Mouse (Mus musculus) stomach, embryonic 16.5 days (tissue): ENCODE measurements around the gene Rorb. TPM values are rescaled to one million over a fixed set of nuclear protein-coding genes. Genes with fewer than 3 reads are reported as not detected.
A peak's percentile ranks its signal among the peaks of the same experiment; 100 is the strongest.

ENCODE experiments used
- ATAC-seq: fragments of 200-750 bp; cut with Nextera tagmentation; 2 replicates; pipeline ENCODE4 v1.8.0; 2017; ENCODE audit warnings: moderate number of reproducible peaks, moderate TSS enrichment; ENCODE audit not compliant: insufficient read depth, low FRiP score
- H3K27ac ChIP-seq: fragments of 300-500 bp; sonication (generic); 2 replicates; pipeline ENCODE4 v1.5.1; 2014; ENCODE audit warnings: low read length
- H3K27me3 ChIP-seq: fragments of 300-500 bp; sonication (generic); 2 replicates; pipeline ENCODE4 v1.6.1; 2014; ENCODE audit warnings: low read length, control low read depth, mixed read lengths; ENCODE audit not compliant: control insufficient read depth, insufficient read depth
- H3K36me3 ChIP-seq: fragments of 300-500 bp; sonication (generic); 2 replicates; pipeline ENCODE4 v1.6.1; 2014; ENCODE audit warnings: low read length; ENCODE audit not compliant: control insufficient read depth, insufficient read depth
- H3K4me1 ChIP-seq: fragments of 300-500 bp; sonication (generic); 2 replicates; pipeline ENCODE4 v1.6.1; 2014; ENCODE audit warnings: low read length, control low read depth, mixed read lengths; ENCODE audit not compliant: control insufficient read depth, insufficient read depth
- H3K4me2 ChIP-seq: fragments of 300-500 bp; sonication (generic); 2 replicates; pipeline ENCODE4 v1.6.1; 2014; ENCODE audit warnings: low read depth, low read length, mixed read lengths
- H3K4me3 ChIP-seq: fragments of 300-500 bp; sonication (generic); replicated peaks from 2 replicates; pipeline ENCODE4 v1.5.1; 2014; ENCODE audit warnings: mild to moderate bottlenecking, low read length
- H3K9ac ChIP-seq: fragments of 300-500 bp; sonication (generic); 2 replicates; pipeline ENCODE4 v1.6.1; 2014; ENCODE audit warnings: low read length
- H3K9me3 ChIP-seq: fragments of 300-500 bp; sonication (generic); replicated peaks from 2 replicates; pipeline ENCODE4 v1.6.1; 2016; ENCODE audit warnings: low read length, control low read depth; ENCODE audit not compliant: control insufficient read depth
- WGBS: fragments of 180-500 bp; shearing (Covaris S2); extraction: QIAGEN DNeasy Blood & Tissue Kit; methylation state at CpG from one replicate; pipeline ENCODE4 v1.1.7; 2014; 5-methylcytosine and 5-hydroxymethylcytosine counted together
- polyA plus RNA-seq: library from polyadenylated mRNA; unstranded; fragments of >200 nt; fragmentation: Nextera tagmentation; extraction: Ambion mirVana; gene quantifications from 2 replicates; pipeline ENCODE4 v1.2.1, GENCODE M21; 2015

The Rorb gene
- polyA plus RNA-seq, 1 experiment from 2014 or later: 0.34 TPM

DNA sequence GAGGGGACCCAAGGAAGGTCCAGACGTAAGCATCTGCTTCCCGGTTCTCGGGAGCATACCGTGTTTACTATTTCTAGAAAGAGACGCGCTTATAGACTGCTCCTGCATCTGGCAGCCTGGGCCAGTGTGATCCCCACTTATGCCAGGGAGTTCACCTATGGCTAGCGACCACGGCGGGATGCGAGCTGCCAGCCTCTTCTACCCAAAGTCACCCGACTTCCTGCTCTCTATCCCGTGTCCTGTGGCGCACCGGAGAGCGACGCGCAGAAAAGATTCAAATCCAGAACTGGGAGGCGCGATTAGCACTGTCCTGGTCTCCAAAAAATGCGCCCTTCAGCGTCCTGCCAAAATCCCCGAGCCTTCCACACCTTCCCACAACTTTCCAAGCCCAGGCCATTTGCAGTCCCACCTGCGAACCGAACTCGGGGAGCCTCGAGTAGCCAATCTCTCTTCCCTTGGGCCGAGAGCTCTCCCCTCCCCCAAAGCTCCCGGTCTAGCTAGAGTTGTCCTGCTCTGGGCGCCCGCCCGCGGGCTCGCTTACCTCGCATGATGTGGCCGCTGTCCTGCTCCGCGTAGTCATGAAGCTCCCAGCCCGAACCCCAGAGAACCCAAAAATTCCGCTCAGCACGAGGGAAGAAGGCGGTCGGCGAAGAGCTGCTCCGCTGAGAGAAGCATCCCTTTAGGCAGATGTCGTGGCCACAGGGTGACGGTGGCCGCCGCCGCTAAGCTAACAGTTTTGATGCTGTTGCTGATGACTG, 806 bp downstream of the Rorb start:
- peak overlapping the region; percentile 98 for H3K4me2 ChIP-seq
- peak overlapping the region; percentile 63 for H3K9ac ChIP-seq
- peaks cover 6% of the 10 kb centered on the region; the same call in 1 of the 2 replicates for H3K4me1 ChIP-seq
- under 1% methylated on average over 49 of the region's 49 CpGs for WGBS
- H3K9me3 ChIP-seq: no peaks in the 10 kb centered on the region
- ATAC-seq: peak; percentile 43; the same call in 1 of the 2 replicates
- peaks cover 21% of the 10 kb centered on the region for H3K27me3 ChIP-seq
- no peak overlapping the region for H3K27ac ChIP-seq
- no peaks in the 10 kb centered on the region for H3K36me3 ChIP-seq
- peak overlapping the region; percentile 57 for H3K4me3 ChIP-seq

DNA sequence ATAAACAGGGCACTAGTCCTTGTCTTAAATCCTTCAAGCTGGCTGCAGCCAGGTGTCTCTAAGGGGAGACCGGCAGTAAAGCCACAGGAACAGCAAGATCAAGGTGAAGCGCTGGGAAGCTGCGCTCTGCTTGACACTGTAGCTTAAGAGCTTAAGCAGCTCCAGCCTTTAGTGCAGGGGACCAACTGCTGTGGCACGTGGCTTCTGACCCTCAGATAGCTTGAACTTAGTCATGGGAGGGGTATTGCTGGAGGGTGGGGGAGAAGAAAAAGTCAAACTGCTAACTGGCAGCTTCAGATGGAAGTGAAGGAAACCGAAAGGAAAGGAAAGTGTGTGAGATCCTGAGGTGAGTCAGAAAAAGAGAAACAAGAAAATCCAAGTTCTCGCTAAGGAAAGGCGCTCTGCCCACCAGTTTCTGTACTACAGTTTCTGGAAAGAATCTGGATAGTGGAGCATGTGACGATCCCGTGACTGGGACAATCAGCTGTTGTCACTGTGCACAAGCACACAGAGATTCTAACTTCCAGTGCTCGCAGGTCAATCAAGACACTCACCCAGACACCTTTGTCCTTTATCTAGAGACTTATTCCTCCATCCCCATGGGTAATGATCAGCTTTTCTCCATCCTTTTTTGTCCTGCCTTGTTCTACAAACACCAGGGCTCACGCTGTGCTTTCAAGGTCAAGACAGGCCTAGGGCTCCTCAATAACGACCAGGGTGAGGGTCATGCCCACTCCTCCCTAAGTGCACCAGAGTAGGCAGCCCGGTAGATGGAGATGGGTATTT, 2.2 kb downstream of the Rorb start:
- Histone ChIP-seq H3K4me3 (no peak overlapping the region), H3K27ac (no peak overlapping the region), H3K9ac (no peak overlapping the region), H3K4me1 (peaks cover 6% of the 10 kb centered on the region; the same call in 1 of the 2 replicates), H3K36me3 (no peaks in the 10 kb centered on the region), H3K9me3 (no peaks in the 10 kb centered on the region), H3K27me3 (peaks cover 21% of the 10 kb centered on the region), H3K4me2 (0 out of 2 replicates have a peak overlapping the region, but pooled peaks have one; percentile 15)
- 40% methylated on average over 13 of the region's 13 CpGs for WGBS
- ATAC-seq: no peak

DNA sequence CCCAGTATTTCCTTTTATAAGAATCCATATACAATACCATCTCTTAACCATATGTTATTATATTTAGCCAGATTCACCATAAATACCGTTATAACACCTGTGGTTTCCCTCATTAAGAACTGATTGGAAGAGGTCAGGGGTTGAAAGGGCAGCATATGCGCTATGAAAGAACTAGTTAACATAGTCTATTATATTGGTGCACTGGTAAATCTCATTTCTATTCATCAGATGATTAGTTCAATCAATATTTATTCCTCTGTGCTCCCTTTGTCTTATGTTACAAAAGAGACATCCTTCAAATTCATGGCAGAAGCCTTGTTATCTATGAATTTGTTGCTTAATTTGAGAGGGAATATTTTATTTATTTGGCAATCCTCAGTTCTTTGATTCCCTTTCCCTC, 6.4 kb downstream of the Rorb start:
- no peak overlapping the region for H3K27ac ChIP-seq
- H3K4me1 ChIP-seq: peaks cover 1% of the 10 kb centered on the region; the same call in 1 of the 2 replicates
- 84% methylated on average over 2 of the region's 2 CpGs for WGBS
- H3K36me3 ChIP-seq: no peaks in the 10 kb centered on the region
- H3K4me2 ChIP-seq: no peak overlapping the region
- no peak overlapping the region for H3K9ac ChIP-seq
- H3K9me3 ChIP-seq: no peaks in the 10 kb centered on the region
- ATAC-seq: no peak
- H3K4me3 ChIP-seq: no peak overlapping the region
- H3K27me3 ChIP-seq: peaks cover 18% of the 10 kb centered on the region

DNA sequence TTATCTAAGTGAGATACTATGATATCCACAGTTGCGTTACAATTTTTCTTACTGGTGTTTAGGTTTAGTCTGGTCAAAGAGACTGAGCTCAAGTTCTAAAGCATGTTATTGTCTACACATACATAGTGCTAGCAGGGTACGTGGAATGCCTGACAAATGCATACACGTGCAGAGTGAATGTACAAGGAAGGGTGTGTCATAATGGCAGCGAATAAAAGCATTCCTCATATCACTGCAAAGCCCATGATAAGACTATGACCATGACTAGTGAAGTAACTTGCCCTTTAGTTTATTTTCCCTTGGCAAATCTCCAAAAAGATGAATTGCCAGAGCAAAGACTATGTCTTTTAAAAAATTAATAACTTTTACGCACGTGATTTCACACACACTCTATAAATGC, 13.8 kb downstream of the Rorb start:
- Histone ChIP-seq H3K27ac (no peak overlapping the region), H3K4me2 (no peak overlapping the region), H3K27me3 (no peaks in the 10 kb centered on the region), H3K4me1 (no peaks in the 10 kb centered on the region), H3K9me3 (no peaks in the 10 kb centered on the region), H3K9ac (no peak overlapping the region), H3K4me3 (no peak overlapping the region), H3K36me3 (no peaks in the 10 kb centered on the region)
- ATAC-seq: peak; percentile 85; the same call in 1 of the 2 replicates
- 62% methylated on average over 6 of the region's 6 CpGs for WGBS

DNA sequence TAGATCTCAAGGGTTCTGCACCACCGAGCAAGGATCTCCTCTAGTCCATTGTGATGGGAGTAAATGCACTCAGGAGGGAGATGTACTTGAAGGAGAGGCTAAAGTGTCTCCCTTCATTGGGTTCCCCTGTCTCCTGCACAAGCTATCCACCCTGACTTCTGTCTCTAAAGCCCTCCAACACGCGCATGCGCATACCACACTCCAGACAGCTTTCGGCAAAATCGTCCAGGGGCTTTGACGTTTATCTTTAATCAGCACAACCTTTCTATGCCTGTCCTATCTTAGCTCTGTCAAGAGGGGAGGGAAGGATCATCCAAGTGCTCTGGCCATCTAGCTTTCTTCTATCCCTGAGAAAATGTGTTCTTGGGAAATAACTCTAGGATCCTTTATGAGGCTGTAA, 21.6 kb downstream of the Rorb start:
- no peak overlapping the region for H3K9ac ChIP-seq
- H3K4me3 ChIP-seq: no peak overlapping the region
- H3K36me3 ChIP-seq: no peaks in the 10 kb centered on the region
- H3K27me3 ChIP-seq: no peaks in the 10 kb centered on the region
- H3K27ac ChIP-seq: no peak overlapping the region
- H3K4me2 ChIP-seq: no peak overlapping the region
- no peak for ATAC-seq
- no peaks in the 10 kb centered on the region for H3K9me3 ChIP-seq
- WGBS: 78% methylated on average over 7 of the region's 7 CpGs
- H3K4me1 ChIP-seq: no peaks in the 10 kb centered on the region

DNA sequence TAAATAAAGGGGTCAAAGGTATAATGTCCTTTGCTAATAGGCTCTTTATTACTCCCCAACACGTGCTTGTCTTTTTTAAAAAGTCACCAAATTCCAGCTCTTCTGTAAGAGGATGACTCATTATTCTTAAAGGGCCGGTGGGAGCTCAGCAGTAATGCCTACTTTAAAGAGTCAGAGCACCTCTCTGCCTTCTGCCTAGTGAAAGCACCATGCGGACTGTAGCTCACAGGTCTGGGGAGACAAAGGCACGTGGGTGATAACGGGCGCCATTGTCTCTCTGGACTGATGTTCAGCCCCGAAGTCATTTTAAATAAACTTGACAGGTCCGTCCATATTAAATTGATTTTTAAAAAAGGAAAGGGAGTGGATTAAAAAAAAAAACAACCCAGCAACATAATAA, 33.1 kb downstream of the Rorb start:
- ATAC-seq: no peak
- H3K9ac ChIP-seq: no peak overlapping the region
- H3K4me1 ChIP-seq: no peaks in the 10 kb centered on the region
- 60% methylated on average over 8 of the region's 8 CpGs for WGBS
- H3K9me3 ChIP-seq: no peaks in the 10 kb centered on the region
- no peaks in the 10 kb centered on the region for H3K27me3 ChIP-seq
- no peaks in the 10 kb centered on the region for H3K36me3 ChIP-seq
- no peak overlapping the region for H3K27ac ChIP-seq
- no peak overlapping the region for H3K4me3 ChIP-seq
- H3K4me2 ChIP-seq: no peak overlapping the region

DNA sequence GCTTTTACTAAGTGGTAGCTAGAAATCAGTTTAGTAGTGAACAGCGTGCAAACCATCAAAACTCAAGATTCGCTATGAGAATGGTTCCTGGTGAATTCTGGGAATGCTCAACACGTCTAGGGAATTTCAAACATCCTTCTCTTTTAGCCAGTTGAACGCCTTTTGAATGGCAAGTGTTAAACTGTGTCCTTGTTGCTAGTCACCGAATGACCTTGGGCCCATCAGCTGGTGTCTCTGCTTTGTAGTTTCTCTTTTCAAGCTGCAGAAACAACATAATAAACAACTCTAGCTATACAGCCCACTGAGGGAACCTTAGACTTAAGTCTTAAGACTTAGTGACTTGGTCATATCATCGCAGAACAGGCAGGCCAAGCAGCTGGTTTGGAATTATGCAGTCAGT, 36.2 kb downstream of the Rorb start:
- 84% methylated on average over 6 of the region's 6 CpGs for WGBS
- no peak for ATAC-seq

DNA sequence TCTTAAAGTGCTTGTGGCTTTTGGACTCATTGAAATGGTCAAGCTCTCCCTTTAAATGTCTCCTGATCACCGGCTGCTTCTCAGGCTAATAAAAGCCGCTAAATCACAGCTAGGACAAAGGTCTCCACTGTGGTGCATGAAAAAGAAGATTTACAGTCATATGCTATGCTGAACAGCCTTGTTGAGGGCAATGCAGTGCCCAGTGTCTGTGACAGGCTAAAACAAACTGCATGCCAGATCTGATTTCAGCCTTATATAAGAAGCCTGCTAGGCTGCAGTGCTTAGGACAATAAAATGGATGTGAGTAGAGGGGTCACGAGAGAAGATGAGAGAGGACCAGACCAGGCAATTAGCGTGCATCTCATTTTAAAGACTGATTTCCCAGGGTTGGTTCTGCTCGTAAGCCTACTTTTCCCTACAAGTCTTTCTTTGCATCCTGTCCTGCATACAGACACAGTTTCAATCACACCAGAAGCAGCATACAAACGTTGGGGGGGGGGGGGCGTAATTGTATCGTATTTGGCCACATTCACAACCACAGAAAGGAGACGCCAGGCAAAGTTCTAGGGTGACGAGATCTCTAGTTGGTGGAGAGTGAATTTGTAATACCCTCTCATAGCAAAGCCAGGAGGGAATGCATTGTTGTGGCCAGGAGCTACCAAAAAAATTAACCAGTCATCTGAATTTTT, 52.1 kb downstream of the Rorb start:
- ATAC-seq: no peak
- 65% methylated on average over 10 of the region's 10 CpGs for WGBS
- no peaks in the 10 kb centered on the region for H3K36me3 ChIP-seq
- H3K9ac ChIP-seq: no peak overlapping the region
- H3K27me3 ChIP-seq: no peaks in the 10 kb centered on the region
- no peak overlapping the region for H3K4me2 ChIP-seq
- no peaks in the 10 kb centered on the region for H3K9me3 ChIP-seq
- no peak overlapping the region for H3K27ac ChIP-seq
- H3K4me3 ChIP-seq: no peak overlapping the region
- H3K4me1 ChIP-seq: no peaks in the 10 kb centered on the region

More for the DNA sequence above, 36.2 kb downstream of the Rorb start:
- H3K9ac ChIP-seq: no peak overlapping the region
- no peaks in the 10 kb centered on the region for H3K9me3 ChIP-seq
- no peak overlapping the region for H3K4me2 ChIP-seq
- no peak overlapping the region for H3K27ac ChIP-seq
- H3K36me3 ChIP-seq: no peaks in the 10 kb centered on the region
- H3K27me3 ChIP-seq: no peaks in the 10 kb centered on the region
- no peak overlapping the region for H3K4me3 ChIP-seq
- no peaks in the 10 kb centered on the region for H3K4me1 ChIP-seq

DNA sequence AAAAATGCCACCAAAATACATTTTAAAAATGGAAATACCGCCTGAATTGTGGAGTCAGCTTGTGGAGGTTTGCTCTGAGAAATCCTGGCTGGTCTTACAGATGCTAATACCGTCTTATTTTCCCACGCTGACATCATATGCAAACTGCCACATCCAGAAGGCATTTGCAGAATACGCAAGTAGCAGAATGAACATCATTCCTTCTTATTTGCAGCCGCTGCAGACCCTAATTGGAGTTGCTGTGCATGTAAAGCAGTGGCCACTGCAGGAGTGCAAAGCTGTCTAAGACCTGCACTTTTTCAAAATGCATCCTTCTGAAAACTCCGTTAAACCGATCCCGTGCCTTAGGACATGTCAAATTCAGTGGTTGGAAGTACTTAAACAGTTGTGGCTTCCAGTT, 52.8 kb downstream of the Rorb start:
- no peak for ATAC-seq
- Histone ChIP-seq H3K4me3 (no peak overlapping the region), H3K9me3 (no peaks in the 10 kb centered on the region), H3K4me2 (no peak overlapping the region), H3K27ac (no peak overlapping the region), H3K27me3 (no peaks in the 10 kb centered on the region), H3K9ac (no peak overlapping the region), H3K36me3 (no peaks in the 10 kb centered on the region), H3K4me1 (no peaks in the 10 kb centered on the region)
- WGBS: 84% methylated on average over 8 of the region's 8 CpGs
